Mouse (Mus musculus) forebrain, embryonic 15.5 days (tissue): ENCODE measurements around the gene Krtap20-2. TPM values are rescaled to one million over a fixed set of nuclear protein-coding genes. Genes with fewer than 3 reads are reported as not detected.
"Not testable (repeated sequence)": the region's sequence is repeated elsewhere in the genome, so short reads cannot be mapped to it uniquely, and the experiment has no call there.

Experiments
- ATAC-seq: fragments of 200-750 bp; cut with Nextera tagmentation; replicated peaks from 2 replicates; pipeline ENCODE4 v1.8.0; 2017; ENCODE audit warnings: mild to moderate bottlenecking, moderate TSS enrichment, moderate library complexity
- H3K27ac ChIP-seq: fragments of 300-500 bp; sonication (generic); replicated peaks from 2 replicates; pipeline ENCODE4 v1.5.1; 2015; ENCODE audit warnings: mild to moderate bottlenecking, inconsistent platforms
- H3K27me3 ChIP-seq: fragments of 300-500 bp; sonication (generic); 2 replicates; pipeline ENCODE4 v1.6.1; 2015; ENCODE audit warnings: inconsistent platforms
- H3K36me3 ChIP-seq: fragments of 300-500 bp; sonication (generic); 2 replicates; pipeline ENCODE4 v1.6.1; 2015; ENCODE audit warnings: mild to moderate bottlenecking, inconsistent platforms
- H3K4me1 ChIP-seq: fragments of 300-500 bp; sonication (generic); 2 replicates; pipeline ENCODE4 v1.6.1; 2015; ENCODE audit warnings: inconsistent platforms
- H3K4me2 ChIP-seq: fragments of 300-500 bp; sonication (generic); replicated peaks from 2 replicates; pipeline ENCODE4 v1.6.1; 2015; ENCODE audit warnings: mild to moderate bottlenecking, inconsistent platforms
- H3K4me3 ChIP-seq: fragments of 300-500 bp; sonication (generic); 2 replicates; pipeline ENCODE4 v1.5.1; 2015; ENCODE audit warnings: mild to moderate bottlenecking, inconsistent platforms
- H3K9ac ChIP-seq: fragments of 300-500 bp; sonication (generic); replicated peaks from 2 replicates; pipeline ENCODE4 v1.6.1; 2015; ENCODE audit warnings: mild to moderate bottlenecking, inconsistent platforms
- H3K9me3 ChIP-seq: fragments of 300-500 bp; sonication (generic); 2 replicates; pipeline ENCODE4 v1.6.1; 2016; ENCODE audit warnings: inconsistent platforms
- WGBS: fragments of 180-500 bp; shearing (Covaris S2); methylation state at CpG from one replicate; pipeline ENCODE4 v1.1.7; 2015; ENCODE audit warnings: mixed read lengths; 5-methylcytosine and 5-hydroxymethylcytosine counted together
- polyA plus RNA-seq: library from polyadenylated mRNA; unstranded; fragments of >200 nt; fragmentation: Nextera tagmentation; extraction: Ambion mirVana; gene quantifications from 2 replicates; pipeline ENCODE4 v1.2.1, GENCODE M21; 2015

Gene Krtap20-2
- not detected in 2 replicates for polyA plus RNA-seq

- H3K4me3 ChIP-seq = no peak within 1 kb of the TSS
- no peak within 1 kb of the TSS for H3K27ac ChIP-seq
- H3K27me3 ChIP-seq = no peaks in the 10 kb centered on the region
- H3K4me2 ChIP-seq = no peak within 1 kb of the TSS
- ATAC-seq = no peak
- H3K36me3 ChIP-seq = no peaks in the 10 kb centered on the region
- no peak within 1 kb of the TSS for H3K9ac ChIP-seq
- 87% methylated on average over 1 of the region's 1 CpGs for WGBS
- no peaks in the 10 kb centered on the region for H3K9me3 ChIP-seq
- H3K4me1 ChIP-seq = no peaks in the 10 kb centered on the region
These were observed at the start of gene Krtap20-2 for GRCm38 (mm10) chr16:89205561-89205960. Gene Krtap20-2 (plus strand): TSS chr16:89205861.

- WGBS = 83% methylated on average over 4 of the region's 4 CpGs
- Histone ChIP-seq H3K4me3 (no peak within 1 kb of the TSS), H3K27ac (no peak within 1 kb of the TSS), H3K9me3 (no peaks in the 10 kb centered on the region), H3K9ac (no peak within 1 kb of the TSS), H3K36me3 (no peaks in the 10 kb centered on the region), H3K27me3 (no peaks in the 10 kb centered on the region), H3K4me1 (no peaks in the 10 kb centered on the region), H3K4me2 (no peak within 1 kb of the TSS)
- no peak for ATAC-seq
These were observed 48.0 kb upstream of the Krtap20-2 start, which contains the start of gene Gm9789 for GRCm38 (mm10) chr16:89157652-89158051. Gene Gm9789 (plus strand): TSS chr16:89157952.

- not testable (repeated sequence) for H3K9me3 ChIP-seq, H3K36me3 ChIP-seq, H3K27me3 ChIP-seq, H3K9ac ChIP-seq, H3K4me1 ChIP-seq, ATAC-seq, H3K27ac ChIP-seq, H3K4me3 ChIP-seq, H3K4me2 ChIP-seq
These were observed 36.5 kb upstream of the Krtap20-2 start, which contains the start of gene Gm7735 for GRCm38 (mm10) chr16:89169190-89169589. Gene Gm7735 (plus strand): TSS chr16:89169490.

GRCm38 (mm10) chr16:89174435-89174834 is 31.2 kb upstream of the Krtap20-2 start, which contains the start of gene 1110057P08Rik:
Gene 1110057P08Rik (plus strand): TSS chr16:89174735.
- Histone ChIP-seq H3K9me3 (no peaks in the 10 kb centered on the region), H3K36me3 (no peaks in the 10 kb centered on the region), H3K4me3 (no peak within 1 kb of the TSS), H3K4me2 (no peak within 1 kb of the TSS), H3K4me1 (no peaks in the 10 kb centered on the region), H3K27me3 (no peaks in the 10 kb centered on the region), H3K27ac (no peak within 1 kb of the TSS), H3K9ac (no peak within 1 kb of the TSS)
- no peak for ATAC-seq
- 81% methylated on average over 2 of the region's 2 CpGs for WGBS

- no peak overlapping the region for H3K9ac ChIP-seq
- ATAC-seq = no peak
- H3K4me2 ChIP-seq = no peak overlapping the region
- H3K27me3 ChIP-seq = no peaks in the 10 kb centered on the region
- H3K4me3 ChIP-seq = no peak overlapping the region
- no peaks in the 10 kb centered on the region for H3K9me3 ChIP-seq
- 86% methylated on average over 4 of the region's 4 CpGs for WGBS
- H3K27ac ChIP-seq = no peak overlapping the region
- H3K36me3 ChIP-seq = no peaks in the 10 kb centered on the region
- no peaks in the 10 kb centered on the region for H3K4me1 ChIP-seq
These were observed 17.0 kb upstream of the Krtap20-2 start for GRCm38 (mm10) chr16:89188621-89189020.

Other genes with a start within 250 kb of the Krtap20-2 start
- gene Krtap16-3, start 243.0 kb upstream of the Krtap20-2 start, polyA plus RNA-seq = not detected in 2 replicates
- gene Krtap22-2, start 195.1 kb upstream of the Krtap20-2 start, polyA plus RNA-seq = not detected in 2 replicates
- not detected in 2 replicates for gene Gm10229, start 190.6 kb upstream of the Krtap20-2 start, polyA plus RNA-seq
- gene Krtap6-1, start 174.2 kb upstream of the Krtap20-2 start, polyA plus RNA-seq = not detected in 2 replicates
- not detected in 2 replicates for gene Gm10228, start 164.4 kb upstream of the Krtap20-2 start, polyA plus RNA-seq
- gene Krtap6-5, start 158.0 kb upstream of the Krtap20-2 start, polyA plus RNA-seq = not detected in 2 replicates
- not detected in 2 replicates for gene 1110025L11Rik, start 141.9 kb upstream of the Krtap20-2 start, polyA plus RNA-seq
- not detected in 2 replicates for gene Krtap6-3, start 121.8 kb upstream of the Krtap20-2 start, polyA plus RNA-seq
- not detected in 2 replicates for gene Gm6358, start 65.0 kb upstream of the Krtap20-2 start, polyA plus RNA-seq
- not detected in 2 replicates for gene Gm10061, start 54.8 kb upstream of the Krtap20-2 start, polyA plus RNA-seq
- not detected in 2 replicates for gene Gm9789, start 47.9 kb upstream of the Krtap20-2 start, polyA plus RNA-seq
- not detected in 2 replicates for gene Gm7735, start 36.4 kb upstream of the Krtap20-2 start, polyA plus RNA-seq
- not detected in 2 replicates for gene 1110057P08Rik, start 31.1 kb upstream of the Krtap20-2 start, polyA plus RNA-seq
- gene Krtap21-1, start 198.0 kb downstream of the Krtap20-2 start, polyA plus RNA-seq = not detected in 2 replicates
- not detected in 2 replicates for gene Krtap6-2, start 214.2 kb downstream of the Krtap20-2 start, polyA plus RNA-seq